Mouse (Mus musculus) limb, embryonic 13.5 days (tissue): ENCODE data around the gene Malrd1. TPM values are rescaled to one million over a fixed set of nuclear protein-coding genes. Genes with fewer than 3 reads are reported as not detected.

Source experiments
- ATAC-seq: fragments of 200-750 bp; cut with Nextera tagmentation; 2 replicates; pipeline ENCODE4 v1.8.0; 2017; ENCODE audit warnings: low read depth, moderate number of reproducible peaks, moderate TSS enrichment; ENCODE audit not compliant: low FRiP score
- H3K27ac ChIP-seq: fragments of 300-500 bp; sonication (generic); 2 replicates; pipeline ENCODE4 v1.5.1; 2015; ENCODE audit warnings: inconsistent platforms, mild to moderate bottlenecking, moderate library complexity
- H3K27me3 ChIP-seq: fragments of 300-500 bp; sonication (generic); 2 replicates; pipeline ENCODE4 v1.6.1; 2015; ENCODE audit warnings: mild to moderate bottlenecking, inconsistent platforms
- H3K36me3 ChIP-seq: fragments of 300-500 bp; sonication (generic); 2 replicates; pipeline ENCODE4 v1.6.1; 2015; ENCODE audit warnings: inconsistent platforms, mild to moderate bottlenecking, moderate library complexity
- H3K4me1 ChIP-seq: fragments of 300-500 bp; sonication (generic); 2 replicates; pipeline ENCODE4 v1.6.1; 2015; ENCODE audit warnings: inconsistent platforms
- H3K4me2 ChIP-seq: fragments of 300-500 bp; sonication (generic); replicated peaks from 2 replicates; pipeline ENCODE4 v1.6.1; 2015; ENCODE audit warnings: inconsistent platforms, mild to moderate bottlenecking, moderate library complexity
- H3K4me3 ChIP-seq: fragments of 300-500 bp; sonication (generic); 2 replicates; pipeline ENCODE4 v1.5.1; 2015; ENCODE audit warnings: moderate library complexity, mild to moderate bottlenecking, inconsistent platforms
- H3K9ac ChIP-seq: fragments of 300-500 bp; sonication (generic); 2 replicates; pipeline ENCODE4 v1.6.1; 2015; ENCODE audit warnings: mild to moderate bottlenecking, inconsistent platforms
- H3K9me3 ChIP-seq: fragments of 300-500 bp; sonication (generic); 2 replicates; pipeline ENCODE4 v1.6.1; 2016; ENCODE audit warnings: inconsistent platforms
- WGBS: fragments of 180-500 bp; shearing (Covaris S2); methylation state at CpG from one replicate; pipeline ENCODE4 v1.1.7; 2015; 5-methylcytosine and 5-hydroxymethylcytosine counted together
- polyA plus RNA-seq: library from polyadenylated mRNA; unstranded; fragments of >200 nt; fragmentation: Nextera tagmentation; extraction: Ambion mirVana; gene quantifications from 2 replicates; pipeline ENCODE4 v1.2.1, GENCODE M21; 2015

Malrd1 gene
- polyA plus RNA-seq = 0.04 and 0.06 TPM in 2 replicates

DNA sequence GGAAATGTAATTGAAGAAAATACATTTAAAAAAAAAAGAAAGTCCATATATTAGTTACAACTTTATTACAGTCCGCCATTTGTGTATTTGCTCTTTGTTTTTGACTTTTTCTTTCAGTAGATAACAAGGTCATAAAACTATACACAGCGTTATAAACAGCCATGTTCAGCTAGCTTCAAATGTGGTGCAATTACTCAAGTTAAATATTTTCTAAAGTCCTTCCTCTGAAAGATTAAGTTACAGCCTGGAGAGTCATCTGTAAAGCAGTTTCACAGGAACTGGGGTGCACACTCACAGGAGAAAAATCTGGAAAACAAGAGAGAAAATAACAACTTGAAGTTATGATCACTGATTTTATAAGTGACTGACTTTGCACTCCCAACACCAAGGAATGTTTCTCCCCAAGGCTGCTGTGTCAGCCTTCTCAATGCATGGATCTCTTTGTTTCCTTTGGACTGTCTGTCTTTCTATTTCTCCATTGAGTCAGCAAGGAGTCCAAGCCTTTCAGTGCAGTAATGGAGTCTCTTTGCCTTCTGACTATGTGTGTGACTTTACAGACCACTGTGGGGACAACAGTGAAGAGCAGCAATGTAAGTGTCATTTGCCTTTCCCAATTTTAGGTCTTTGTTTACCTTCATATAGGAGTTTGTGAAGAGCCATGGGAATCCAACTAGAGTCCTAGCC is at the start of gene Malrd1:
Malrd1 (plus strand) TSS at position 239 of the 684 bp plus-strand sequence.
- no peaks in the 10 kb centered on the region for H3K4me1 ChIP-seq
- no peak within 1 kb of the TSS for H3K4me3 ChIP-seq
- H3K9me3 ChIP-seq = peaks cover 15% of the 10 kb centered on the region
- no peaks in the 10 kb centered on the region for H3K27me3 ChIP-seq
- H3K27ac ChIP-seq = no peak within 1 kb of the TSS
- no peaks in the 10 kb centered on the region for H3K36me3 ChIP-seq
- no peak within 1 kb of the TSS for H3K9ac ChIP-seq
- no peak within 1 kb of the TSS for H3K4me2 ChIP-seq
- 61% methylated on average over 2 of the region's 2 CpGs for WGBS
- ATAC-seq = no peak

DNA sequence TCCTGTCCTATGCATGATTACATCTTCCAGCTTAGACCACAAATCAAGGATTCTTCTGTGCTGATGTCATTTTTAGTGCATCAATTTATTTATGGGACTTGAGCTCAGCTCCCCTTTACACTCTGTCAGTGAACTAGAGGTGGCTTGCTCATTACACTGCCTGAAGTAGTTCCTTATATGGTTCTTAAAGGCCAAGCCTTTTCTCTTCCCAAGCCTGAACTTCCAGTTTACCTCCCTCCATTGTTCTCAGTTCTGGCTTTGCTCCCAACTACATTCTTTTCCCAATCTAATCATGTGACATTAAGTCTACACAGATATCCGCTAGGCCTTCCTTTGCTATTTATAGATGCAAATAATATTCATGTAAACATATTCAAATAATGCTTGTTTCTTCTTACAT is 12.4 kb downstream of the Malrd1 start:
- Histone ChIP-seq H3K4me1 (no peaks in the 10 kb centered on the region), H3K27me3 (no peaks in the 10 kb centered on the region), H3K27ac (no peak overlapping the region), H3K9ac (no peak overlapping the region), H3K4me2 (no peak overlapping the region), H3K9me3 (no peaks in the 10 kb centered on the region), H3K4me3 (no peak overlapping the region), H3K36me3 (no peaks in the 10 kb centered on the region)
- WGBS = 86% methylated on average over 1 of the region's 1 CpGs
- no peak for ATAC-seq

DNA sequence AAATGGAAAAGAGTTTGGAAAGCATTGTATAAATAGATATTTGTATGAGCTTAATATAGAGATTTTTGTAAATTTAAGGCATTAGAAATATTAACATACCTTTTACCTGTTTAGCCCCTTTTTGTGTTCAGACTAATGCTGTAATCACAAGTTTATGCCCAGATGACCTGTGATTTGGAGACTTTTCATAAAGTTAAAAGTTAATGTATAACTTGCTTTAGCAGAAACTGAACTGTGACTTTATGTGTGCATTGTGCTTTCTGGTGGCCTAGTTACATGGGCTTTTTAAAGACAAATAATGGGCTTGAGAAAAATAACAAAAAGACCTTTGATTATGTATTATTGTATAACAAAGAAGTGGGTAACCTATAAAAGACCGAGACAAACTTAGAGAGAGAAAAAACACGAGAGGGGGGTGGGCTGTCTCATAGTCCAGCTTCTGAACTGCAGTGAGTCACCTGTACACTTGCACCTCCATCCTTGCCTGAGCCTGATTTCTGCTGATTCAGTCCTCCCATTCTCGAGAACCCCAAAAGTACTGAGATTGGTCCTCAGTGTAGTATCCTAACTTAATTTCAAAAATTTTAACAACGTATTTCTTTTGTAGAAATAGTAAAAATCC is 87.2 kb downstream of the Malrd1 start:
- H3K27ac ChIP-seq = no peak overlapping the region
- H3K36me3 ChIP-seq = no peaks in the 10 kb centered on the region
- H3K4me2 ChIP-seq = no peak overlapping the region
- 72% methylated on average over 4 of the region's 4 CpGs for WGBS
- no peak overlapping the region for H3K9ac ChIP-seq
- ATAC-seq = no peak
- H3K9me3 ChIP-seq = no peaks in the 10 kb centered on the region
- no peaks in the 10 kb centered on the region for H3K27me3 ChIP-seq
- no peaks in the 10 kb centered on the region for H3K4me1 ChIP-seq
- no peak overlapping the region for H3K4me3 ChIP-seq

DNA sequence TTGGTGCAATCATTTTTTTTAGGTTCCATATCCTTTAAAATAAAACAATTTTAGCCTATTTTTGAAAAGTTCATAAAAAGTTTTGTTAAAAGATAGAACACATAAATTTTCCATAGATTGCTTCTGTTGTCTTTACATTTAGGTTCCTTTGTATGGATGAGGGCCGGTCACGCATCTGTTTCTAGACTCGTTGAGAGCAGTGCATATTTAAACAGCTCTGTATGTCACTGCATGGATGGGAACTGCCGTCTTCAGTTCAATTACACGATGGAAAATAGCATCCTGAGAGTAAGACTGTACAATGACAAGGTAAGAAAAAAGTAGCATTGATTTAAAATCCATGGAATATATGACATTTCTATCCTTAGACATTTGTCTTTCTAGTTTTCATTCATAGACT is 87.7 kb downstream of the Malrd1 start:
- Histone ChIP-seq H3K27me3 (no peaks in the 10 kb centered on the region), H3K4me3 (no peak overlapping the region), H3K9me3 (no peaks in the 10 kb centered on the region), H3K4me2 (no peak overlapping the region), H3K9ac (no peak overlapping the region), H3K4me1 (no peaks in the 10 kb centered on the region), H3K36me3 (no peaks in the 10 kb centered on the region), H3K27ac (no peak overlapping the region)
- ATAC-seq = no peak
- WGBS = 82% methylated on average over 5 of the region's 5 CpGs

DNA sequence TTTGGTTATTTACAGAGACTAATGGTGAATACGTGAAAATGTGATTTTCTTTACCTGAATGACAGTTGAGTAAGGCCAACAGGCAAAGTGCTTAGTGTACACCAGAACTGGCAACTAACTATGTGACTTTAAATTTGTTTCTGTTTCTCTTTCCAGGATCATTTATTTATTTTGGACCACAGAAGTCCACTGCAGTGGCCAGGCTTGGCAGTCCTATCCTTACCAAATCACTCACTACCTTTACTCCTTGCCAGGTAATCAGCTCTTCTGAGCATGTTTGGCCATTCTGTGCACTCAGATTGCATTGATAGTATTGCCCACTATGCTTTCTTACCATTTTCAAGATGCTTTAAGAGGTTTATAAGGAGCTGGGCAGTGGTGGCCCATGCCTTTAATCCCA is 109.5 kb downstream of the Malrd1 start:
- no peak overlapping the region for H3K4me2 ChIP-seq
- no peaks in the 10 kb centered on the region for H3K9me3 ChIP-seq
- H3K4me3 ChIP-seq = no peak overlapping the region
- no peaks in the 10 kb centered on the region for H3K36me3 ChIP-seq
- WGBS = 91% methylated on average over 1 of the region's 1 CpGs
- no peaks in the 10 kb centered on the region for H3K4me1 ChIP-seq
- H3K27me3 ChIP-seq = no peaks in the 10 kb centered on the region
- no peak for ATAC-seq
- H3K27ac ChIP-seq = no peak overlapping the region
- no peak overlapping the region for H3K9ac ChIP-seq

DNA sequence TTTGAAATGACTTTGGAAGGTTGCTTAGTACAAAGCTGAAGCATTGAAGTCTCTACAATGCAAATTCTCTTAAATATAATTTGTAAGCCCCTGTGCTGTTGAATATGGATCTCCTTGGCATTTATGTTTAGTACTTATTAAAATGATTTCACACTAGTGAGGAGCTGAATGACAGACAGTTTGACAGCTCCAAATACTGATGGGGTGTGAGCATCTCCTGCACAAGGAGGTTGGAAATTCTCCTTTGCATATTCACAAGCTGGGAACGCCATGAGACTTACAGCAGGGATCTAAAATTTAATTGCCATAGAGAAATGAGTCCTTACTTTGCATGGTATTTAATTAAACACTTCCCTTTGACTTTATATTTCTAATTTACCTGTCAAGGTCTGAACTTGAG is 117.6 kb downstream of the Malrd1 start:
- Histone ChIP-seq H3K36me3 (no peaks in the 10 kb centered on the region), H3K27ac (no peak overlapping the region), H3K9me3 (no peaks in the 10 kb centered on the region), H3K9ac (no peak overlapping the region), H3K4me1 (no peaks in the 10 kb centered on the region), H3K4me3 (no peak overlapping the region), H3K4me2 (no peak overlapping the region), H3K27me3 (no peaks in the 10 kb centered on the region)
- 58% methylated on average over 1 of the region's 1 CpGs for WGBS
- no peak for ATAC-seq

DNA sequence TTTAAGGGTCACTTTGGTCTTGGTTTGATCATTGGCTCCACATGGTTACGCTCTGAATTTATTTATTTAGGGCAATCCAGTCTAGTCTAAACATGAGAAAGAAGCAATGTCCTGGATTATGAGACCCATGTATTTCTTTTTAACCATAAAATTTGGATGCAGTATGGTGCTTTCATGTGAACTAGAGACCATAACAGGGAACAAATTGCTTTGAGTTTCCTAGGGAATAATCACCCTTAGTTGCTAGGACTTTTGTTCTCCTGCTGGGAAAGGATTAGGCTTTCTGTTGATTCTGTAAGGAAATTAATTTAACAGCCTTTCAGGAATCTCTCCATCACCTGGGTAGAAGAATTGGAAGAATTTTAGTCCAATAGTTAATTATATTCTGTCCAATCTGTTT is 130.1 kb downstream of the Malrd1 start:
- no peaks in the 10 kb centered on the region for H3K36me3 ChIP-seq
- H3K9me3 ChIP-seq = no peaks in the 10 kb centered on the region
- no peak overlapping the region for H3K4me3 ChIP-seq
- H3K27ac ChIP-seq = no peak overlapping the region
- no peak for ATAC-seq
- no peak overlapping the region for H3K4me2 ChIP-seq
- no peaks in the 10 kb centered on the region for H3K4me1 ChIP-seq
- no peaks in the 10 kb centered on the region for H3K27me3 ChIP-seq
- H3K9ac ChIP-seq = no peak overlapping the region
- WGBS = 71% methylated on average over 1 of the region's 1 CpGs

DNA sequence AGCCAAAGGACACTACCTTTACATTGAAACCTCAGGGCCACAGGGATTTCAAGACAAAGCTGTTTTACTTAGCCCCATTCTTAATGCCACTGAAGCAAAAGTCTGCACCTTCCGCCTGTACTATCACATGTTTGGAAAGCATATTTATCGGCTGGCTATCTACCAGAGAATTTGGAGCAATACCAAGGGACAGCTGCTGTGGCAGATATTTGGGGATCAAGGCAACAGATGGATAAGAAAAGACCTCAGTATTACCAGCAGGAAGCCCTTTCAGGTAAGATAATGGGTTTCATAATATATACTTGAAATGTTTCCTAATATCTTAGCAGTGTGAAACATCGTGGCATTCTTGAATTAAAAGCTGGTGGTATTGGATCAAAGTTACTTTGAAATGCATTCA is 176.7 kb downstream of the Malrd1 start:
- H3K27ac ChIP-seq = no peak overlapping the region
- H3K27me3 ChIP-seq = no peaks in the 10 kb centered on the region
- H3K9me3 ChIP-seq = no peaks in the 10 kb centered on the region
- no peak overlapping the region for H3K9ac ChIP-seq
- H3K4me2 ChIP-seq = no peak overlapping the region
- ATAC-seq = no peak
- no peaks in the 10 kb centered on the region for H3K4me1 ChIP-seq
- H3K36me3 ChIP-seq = no peaks in the 10 kb centered on the region
- H3K4me3 ChIP-seq = no peak overlapping the region
- WGBS = 94% methylated on average over 3 of the region's 3 CpGs

DNA sequence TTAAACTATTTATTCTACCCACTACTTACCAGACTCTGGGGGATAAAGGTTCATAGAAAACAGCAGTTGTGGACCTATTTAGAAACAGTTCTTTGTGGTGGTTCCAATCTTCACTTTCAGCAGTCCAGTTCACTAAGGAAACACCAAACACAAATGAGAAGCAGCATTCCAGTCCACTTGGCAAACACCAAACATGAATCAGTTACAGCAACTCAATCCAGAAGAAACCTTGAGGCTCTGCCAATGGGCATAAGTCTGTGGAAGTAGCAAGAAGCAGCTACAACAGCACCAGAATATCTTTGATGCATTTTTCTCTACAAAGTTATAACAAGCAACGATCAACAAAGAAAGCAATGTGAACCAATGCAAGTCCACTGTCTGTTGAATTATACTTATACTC is 214.7 kb downstream of the Malrd1 start:
- ATAC-seq = no peak
- WGBS = 90% methylated on average over 1 of the region's 1 CpGs
- no peak overlapping the region for H3K4me3 ChIP-seq
- no peaks in the 10 kb centered on the region for H3K27me3 ChIP-seq
- no peaks in the 10 kb centered on the region for H3K36me3 ChIP-seq
- no peak overlapping the region for H3K4me2 ChIP-seq
- no peak overlapping the region for H3K9ac ChIP-seq
- no peak overlapping the region for H3K27ac ChIP-seq
- H3K9me3 ChIP-seq = no peaks in the 10 kb centered on the region
- no peaks in the 10 kb centered on the region for H3K4me1 ChIP-seq

DNA sequence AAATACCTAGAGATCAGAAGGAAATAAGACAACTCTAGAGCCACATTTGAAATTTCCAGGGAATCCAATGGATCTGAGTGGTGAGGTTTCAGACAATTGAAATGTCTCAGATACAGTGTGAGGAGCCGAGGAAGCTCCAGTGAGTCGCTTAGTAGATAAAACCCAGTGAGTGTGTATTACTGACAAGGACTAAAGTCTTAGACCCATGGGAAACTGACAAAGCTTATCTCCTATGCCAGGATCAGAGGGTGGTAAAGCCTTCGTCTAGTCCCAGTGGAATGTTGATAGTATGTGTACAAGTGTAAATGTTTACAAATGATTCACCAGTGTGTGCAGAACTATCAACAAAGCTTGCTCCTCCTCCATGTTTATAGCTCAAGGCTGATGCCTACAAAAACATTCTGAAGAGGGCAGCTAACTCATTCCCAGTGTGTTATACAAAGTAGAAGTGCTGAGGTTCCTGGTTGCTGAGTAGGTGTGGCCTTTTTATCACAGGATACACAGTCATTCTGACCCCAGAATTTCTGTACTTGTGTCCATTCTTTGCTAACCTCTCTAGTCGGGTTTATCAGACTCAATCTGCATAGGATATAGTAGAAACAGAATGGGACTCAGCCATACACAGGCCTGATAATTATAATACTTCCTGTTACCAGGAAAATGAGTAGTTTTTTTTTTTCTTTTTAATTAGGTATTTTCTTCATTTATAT is 218.9 kb downstream of the Malrd1 start:
- Histone ChIP-seq H3K4me1 (no peaks in the 10 kb centered on the region), H3K36me3 (no peaks in the 10 kb centered on the region), H3K4me3 (no peak overlapping the region), H3K27ac (no peak overlapping the region), H3K4me2 (no peak overlapping the region), H3K9me3 (no peaks in the 10 kb centered on the region), H3K27me3 (no peaks in the 10 kb centered on the region), H3K9ac (no peak overlapping the region)
- 63% methylated on average over 4 of the region's 4 CpGs for WGBS
- no peak for ATAC-seq

DNA sequence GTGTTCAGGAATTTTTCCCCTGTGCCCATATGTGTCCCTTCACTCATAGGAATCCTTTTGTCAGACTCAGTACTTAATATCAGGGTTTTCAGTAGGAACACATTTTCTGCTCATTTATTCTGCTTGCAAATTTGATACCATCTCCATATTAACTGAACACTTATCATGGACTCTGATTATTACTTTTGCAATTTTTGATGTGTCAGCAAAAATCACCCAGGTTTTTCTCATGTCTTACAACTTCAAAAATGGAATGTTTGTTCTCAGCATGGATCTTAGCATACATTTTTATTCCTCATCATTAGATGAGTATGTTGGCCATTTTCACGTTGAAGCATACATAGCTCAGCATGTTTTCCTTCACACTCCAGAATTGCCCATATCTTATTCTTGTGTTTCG is 258.5 kb downstream of the Malrd1 start:
- H3K4me3 ChIP-seq = no peak overlapping the region
- H3K27ac ChIP-seq = no peak overlapping the region
- H3K27me3 ChIP-seq = no peaks in the 10 kb centered on the region
- no peaks in the 10 kb centered on the region for H3K9me3 ChIP-seq
- WGBS = 76% methylated on average over 2 of the region's 2 CpGs
- no peaks in the 10 kb centered on the region for H3K36me3 ChIP-seq
- H3K9ac ChIP-seq = no peak overlapping the region
- no peaks in the 10 kb centered on the region for H3K4me1 ChIP-seq
- no peak for ATAC-seq
- H3K4me2 ChIP-seq = no peak overlapping the region

DNA sequence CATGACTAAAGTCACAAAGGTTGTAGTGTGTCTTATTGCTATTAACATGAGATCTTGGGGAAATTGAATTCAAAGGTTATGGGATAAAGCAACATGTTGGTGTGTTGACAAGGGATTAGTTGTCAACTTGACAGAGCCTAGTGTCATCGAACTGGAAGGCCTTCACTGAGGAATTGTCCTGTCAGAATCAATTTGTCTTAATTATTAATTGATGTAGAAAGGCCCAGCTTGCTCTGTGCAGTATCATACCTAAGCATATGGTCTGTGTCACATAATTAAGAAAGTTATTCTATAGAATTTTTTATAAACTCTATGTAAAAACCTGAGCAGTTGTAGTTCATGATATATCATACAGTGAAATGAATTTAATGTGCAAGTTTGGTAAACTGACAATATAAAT is 289.4 kb downstream of the Malrd1 start:
- H3K9ac ChIP-seq = no peak overlapping the region
- no peak for ATAC-seq

More for the DNA sequence above, 289.4 kb downstream of the Malrd1 start:
- H3K4me2 ChIP-seq = no peak overlapping the region
- 67% methylated on average over 1 of the region's 1 CpGs for WGBS
- no peak overlapping the region for H3K27ac ChIP-seq
- H3K27me3 ChIP-seq = no peaks in the 10 kb centered on the region
- no peak overlapping the region for H3K4me3 ChIP-seq
- no peaks in the 10 kb centered on the region for H3K9me3 ChIP-seq
- no peaks in the 10 kb centered on the region for H3K36me3 ChIP-seq
- H3K4me1 ChIP-seq = no peaks in the 10 kb centered on the region
